Mouse (Mus musculus) spleen, adult 12 weeks (tissue): ENCODE results near the gene Meox1.

Experiments
- DNase-seq: peaks from one replicate; pipeline ENCODE4 v3.0.0; 2022; ENCODE audit warnings: low spot score

Gene Meox1

GRCm38 (mm10) chr11:101896546-101897361 lies 2.6 kb upstream of the Meox1 start:
- DNase-seq = no peak

DNA sequence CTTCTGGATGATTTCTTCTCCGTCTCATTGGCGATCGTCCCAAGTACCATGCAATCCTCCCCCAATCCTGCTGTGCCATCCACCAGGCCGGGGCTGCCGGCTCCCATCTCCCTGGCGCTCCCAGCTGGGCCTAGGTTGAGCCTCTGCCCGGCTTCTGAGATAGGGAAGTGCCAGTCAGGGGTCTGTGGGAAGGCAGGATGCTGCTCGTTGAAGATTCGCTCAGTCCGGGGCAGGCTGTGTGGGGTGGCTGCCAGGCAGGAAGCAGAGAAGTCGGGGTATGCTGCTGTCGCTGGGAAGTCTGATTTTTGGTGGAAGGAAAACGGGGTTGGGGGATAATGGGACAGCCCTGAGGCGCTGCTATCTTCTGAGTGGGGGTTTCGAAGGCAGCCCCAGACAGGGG lies 614 bp downstream of the Meox1 start:
- DNase-seq = no peak

GRCm38 (mm10) chr11:101891451-101891850 lies 2.7 kb downstream of the Meox1 start:
- no peak for DNase-seq

GRCm38 (mm10) chr11:101889781-101890180 lies 4.4 kb downstream of the Meox1 start:
- no peak for DNase-seq

DNA sequence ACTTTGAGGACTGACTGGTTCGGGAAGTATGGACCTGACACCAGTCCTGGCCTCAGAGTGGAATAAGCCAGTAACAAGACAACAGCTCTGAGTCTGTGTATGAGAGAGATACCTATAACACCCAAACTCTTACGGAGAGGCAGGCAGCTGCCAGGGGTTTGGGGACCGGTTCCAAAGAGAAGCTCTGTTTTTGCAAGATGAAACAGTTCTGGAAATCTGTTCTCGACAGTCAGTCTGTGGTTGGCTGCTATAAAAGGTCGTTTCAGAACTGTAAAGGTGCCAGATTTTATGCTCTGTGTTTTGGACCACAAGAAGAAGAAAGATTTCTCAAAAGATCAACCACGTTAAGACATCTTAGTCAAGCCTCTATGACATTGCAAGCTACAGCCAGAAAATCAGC lies 5.4 kb downstream of the Meox1 start:
- no peak for DNase-seq

DNA sequence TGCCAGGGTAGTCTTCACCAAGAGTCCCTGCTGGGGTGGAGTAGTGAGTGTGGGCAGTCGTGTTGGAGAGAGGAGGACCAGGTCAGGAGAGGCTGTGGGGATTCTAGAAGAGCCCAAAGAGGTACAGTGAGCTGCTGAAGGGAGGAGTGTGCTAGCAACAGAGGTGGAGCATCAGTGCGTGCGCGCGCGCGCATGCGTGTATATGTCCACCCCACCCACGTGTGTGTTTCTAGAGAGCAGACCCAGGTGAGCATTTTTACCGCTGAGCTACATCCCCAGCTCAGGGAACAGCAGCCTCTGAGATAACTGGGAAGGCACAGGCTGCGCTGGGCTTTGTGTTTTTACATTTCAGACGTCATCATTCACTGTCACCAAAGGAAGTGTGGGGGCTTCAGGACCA lies 7.7 kb downstream of the Meox1 start:
- no peak for DNase-seq

DNA sequence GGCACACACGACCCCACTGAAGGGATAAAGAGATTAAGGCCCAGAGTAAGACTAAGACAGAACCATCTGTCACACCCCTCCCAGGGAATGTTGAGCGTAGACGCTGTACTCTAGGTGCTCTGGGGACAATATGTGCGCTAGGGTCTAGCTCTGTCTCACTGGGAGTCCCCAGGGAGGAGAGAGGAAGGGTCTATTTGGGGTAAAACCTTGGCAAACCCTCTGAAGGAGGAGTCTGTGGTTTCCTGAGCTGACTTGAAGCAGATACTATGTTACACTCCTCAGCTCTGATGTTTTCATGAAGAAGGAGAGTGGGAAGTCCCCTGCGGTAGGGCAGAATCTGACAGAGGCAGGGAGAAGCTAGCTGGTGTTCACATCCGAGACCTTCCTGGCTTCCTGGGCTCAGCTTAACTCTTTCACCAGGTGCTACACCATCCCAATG lies 8.3 kb downstream of the Meox1 start:
- no peak for DNase-seq

- DNase-seq = no peak
These were observed 8.9 kb downstream of the Meox1 start for GRCm38 (mm10) chr11:101885232-101885631.

GRCm38 (mm10) chr11:101883911-101884310 lies 10.3 kb downstream of the Meox1 start:
- no peak for DNase-seq

- DNase-seq = no peak
These were observed 11.5 kb downstream of the Meox1 start for GRCm38 (mm10) chr11:101882500-101883290.

- DNase-seq = no peak
These were observed 12.5 kb downstream of the Meox1 start for GRCm38 (mm10) chr11:101881604-101882071.

GRCm38 (mm10) chr11:101881185-101881584 lies 13.0 kb downstream of the Meox1 start:
- DNase-seq = no peak

DNA sequence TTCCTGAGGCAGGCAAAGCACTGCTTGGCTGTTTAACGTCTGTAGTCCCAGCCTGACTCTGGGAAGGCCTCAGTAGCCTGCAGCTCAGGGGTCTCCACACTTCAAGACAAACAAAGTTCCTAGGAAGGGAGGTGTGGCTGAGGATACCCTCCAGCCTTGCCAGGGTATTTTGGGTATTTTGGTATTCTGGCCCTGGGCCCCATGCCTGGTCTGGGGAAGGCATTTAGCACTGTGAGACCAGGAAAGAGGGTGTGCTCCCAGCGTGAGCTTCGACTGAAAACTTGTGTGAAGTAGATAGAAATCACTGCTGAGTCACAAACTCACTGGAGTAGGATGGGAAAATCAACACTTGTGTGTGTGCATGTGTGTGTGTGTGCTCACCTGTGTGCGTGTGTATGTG lies 14.5 kb downstream of the Meox1 start:
- no peak for DNase-seq

GRCm38 (mm10) chr11:101878696-101879095 lies 15.5 kb downstream of the Meox1 start:
- no peak for DNase-seq

- no peak for DNase-seq
These were observed 19.2 kb downstream of the Meox1 start for GRCm38 (mm10) chr11:101874978-101875377.

DNA sequence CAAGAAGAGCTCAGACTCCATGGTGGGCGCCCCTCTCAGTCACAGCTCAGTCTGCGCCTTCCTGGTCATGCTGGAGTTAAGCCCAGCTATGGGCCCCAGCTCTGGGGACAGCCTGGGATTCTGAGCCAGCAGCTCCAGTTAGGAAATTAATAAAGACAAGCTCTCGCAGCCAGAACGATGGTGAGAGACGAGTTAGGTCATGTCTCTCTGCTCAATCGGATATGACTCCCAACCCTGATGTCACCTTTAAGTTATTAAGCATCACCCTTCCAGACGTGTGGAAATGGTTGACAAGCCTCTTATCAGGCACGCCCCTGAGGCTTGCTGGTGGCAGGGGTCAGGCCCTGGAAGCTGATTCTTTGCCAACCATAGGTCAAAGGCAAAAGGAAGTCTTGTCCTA lies 20.3 kb downstream of the Meox1 start:
- DNase-seq = no peak

GRCm38 (mm10) chr11:101871435-101871834 lies 22.7 kb downstream of the Meox1 start:
- DNase-seq = no peak

GRCm38 (mm10) chr11:101870067-101870765 lies 24.0 kb downstream of the Meox1 start:
- DNase-seq = no peak

DNA sequence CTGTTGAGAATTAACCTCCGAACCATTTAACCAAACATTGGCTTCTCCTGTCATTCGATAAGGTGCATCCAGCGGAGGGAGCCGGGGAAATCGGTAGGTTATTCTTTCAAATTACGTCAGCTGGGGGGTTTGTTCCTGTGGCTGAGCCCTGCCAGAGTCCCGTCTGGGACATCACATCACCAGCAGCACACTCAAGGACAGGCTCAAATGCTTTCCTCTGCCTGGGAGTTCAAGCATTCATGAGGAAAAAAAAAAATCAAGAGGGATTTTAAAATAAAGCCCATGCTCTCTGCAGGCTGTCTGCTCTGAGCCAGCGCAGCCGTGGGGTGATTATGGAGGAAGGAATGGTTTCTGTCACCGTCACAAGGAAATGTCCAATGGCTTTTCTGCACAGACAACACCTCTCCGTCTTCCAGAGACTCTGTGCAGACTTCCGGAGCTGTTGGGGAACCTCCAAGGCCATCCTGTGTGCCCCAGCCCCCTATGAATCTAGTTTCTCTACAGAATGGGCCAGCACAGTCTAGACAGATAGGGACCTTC lies 26.6 kb downstream of the Meox1 start:
- DNase-seq = no peak

DNA sequence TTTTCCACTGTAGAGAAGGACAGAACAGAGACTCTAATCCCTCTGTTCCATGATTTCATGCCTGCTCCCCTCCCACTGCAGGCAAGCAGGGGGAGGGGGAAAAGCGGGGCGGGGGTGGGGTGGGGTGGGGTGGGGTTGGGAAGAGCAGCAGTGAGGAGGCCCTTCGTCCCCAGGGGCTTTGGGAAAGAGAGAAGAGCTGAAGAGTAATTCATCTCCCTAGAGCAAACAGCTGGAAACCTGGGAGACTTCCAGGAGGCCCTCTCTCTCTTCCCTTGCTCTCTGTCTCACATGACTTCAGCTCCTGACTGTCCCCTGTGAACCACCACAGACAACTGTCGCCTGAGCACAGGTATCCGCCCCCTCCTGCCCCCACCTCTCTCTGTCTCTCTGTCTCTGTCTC lies 35.4 kb downstream of the Meox1 start:
- no peak for DNase-seq

- DNase-seq = no peak
These were observed 38.0 kb downstream of the Meox1 start for GRCm38 (mm10) chr11:101855950-101856712.
